Mouse (Mus musculus) hindbrain, embryonic 13.5 days (tissue): Measurements from ENCODE around the gene Gm20822. TPM values are rescaled to one million over a fixed set of nuclear protein-coding genes. Genes with fewer than 3 reads are reported as not detected.
"Not testable (repeated sequence)": the region's sequence is repeated elsewhere in the genome, so short reads cannot be mapped to it uniquely, and the experiment has no call there.

Source experiments
- ATAC-seq: fragments of 200-750 bp; cut with Nextera tagmentation; 2 replicates; pipeline ENCODE4 v1.8.0; 2017; ENCODE audit warnings: moderate TSS enrichment; ENCODE audit not compliant: low FRiP score
- H3K27ac ChIP-seq: fragments of 300-500 bp; sonication (generic); 2 replicates; pipeline ENCODE4 v1.5.1; 2015; ENCODE audit warnings: inconsistent platforms, mild to moderate bottlenecking, moderate library complexity
- H3K27me3 ChIP-seq: fragments of 300-500 bp; sonication (generic); 2 replicates; pipeline ENCODE4 v1.6.1; 2015; ENCODE audit warnings: mild to moderate bottlenecking, inconsistent platforms
- H3K36me3 ChIP-seq: fragments of 300-500 bp; sonication (generic); 2 replicates; pipeline ENCODE4 v1.6.1; 2015; ENCODE audit warnings: mild to moderate bottlenecking, inconsistent platforms
- H3K4me1 ChIP-seq: fragments of 300-500 bp; sonication (generic); replicated peaks from 2 replicates; pipeline ENCODE4 v1.6.1; 2015; ENCODE audit warnings: inconsistent platforms
- H3K4me2 ChIP-seq: fragments of 300-500 bp; sonication (generic); 2 replicates; pipeline ENCODE4 v1.6.1; 2015; ENCODE audit warnings: inconsistent platforms, mild to moderate bottlenecking, moderate library complexity
- H3K4me3 ChIP-seq: fragments of 300-500 bp; sonication (generic); 2 replicates; pipeline ENCODE4 v1.5.1; 2015; ENCODE audit warnings: mild to moderate bottlenecking, inconsistent platforms
- H3K9ac ChIP-seq: fragments of 300-500 bp; sonication (generic); 2 replicates; pipeline ENCODE4 v1.6.1; 2015; ENCODE audit warnings: mild to moderate bottlenecking, inconsistent platforms
- H3K9me3 ChIP-seq: fragments of 300-500 bp; sonication (generic); 2 replicates; pipeline ENCODE4 v1.6.1; 2016; ENCODE audit warnings: inconsistent platforms
- WGBS: fragments of 180-500 bp; shearing (Covaris S2); methylation state at CpG from one replicate; pipeline ENCODE4 v1.1.7; 2015; 5-methylcytosine and 5-hydroxymethylcytosine counted together
- polyA plus RNA-seq: library from polyadenylated mRNA; unstranded; fragments of >200 nt; fragmentation: Nextera tagmentation; extraction: Ambion mirVana; gene quantifications from 2 replicates; pipeline ENCODE4 v1.2.1, GENCODE M21; 2015

Gene Gm20822
- polyA plus RNA-seq: not detected in 2 replicates

GRCm38 (mm10) chrY:15884671-15885070 lies at the start of gene Gm20822:
Gene Gm20822 (minus strand): TSS chrY:15884771.
- H3K4me2 ChIP-seq, H3K36me3 ChIP-seq, H3K4me1 ChIP-seq, H3K4me3 ChIP-seq, H3K9me3 ChIP-seq, H3K9ac ChIP-seq, ATAC-seq, H3K27ac ChIP-seq, H3K27me3 ChIP-seq: not testable (repeated sequence)
- no CpG with 5 or more reads among the region's 3 CpGs for WGBS
